Mouse (Mus musculus): ENCODE measurements around the gene Usp48.

The Usp48 gene

GRCm38 (mm10) chr4:137692107-137692902, 98.8 kb downstream of the Usp48 start:
- no peak for DNase-seq

- DNase-seq: no peak
Observed at GRCm38 (mm10) chr4:137695300-137695699, 101.7 kb downstream of the Usp48 start.

- no peak for DNase-seq
Observed at GRCm38 (mm10) chr4:137695900-137696299, 102.3 kb downstream of the Usp48 start.

DNA sequence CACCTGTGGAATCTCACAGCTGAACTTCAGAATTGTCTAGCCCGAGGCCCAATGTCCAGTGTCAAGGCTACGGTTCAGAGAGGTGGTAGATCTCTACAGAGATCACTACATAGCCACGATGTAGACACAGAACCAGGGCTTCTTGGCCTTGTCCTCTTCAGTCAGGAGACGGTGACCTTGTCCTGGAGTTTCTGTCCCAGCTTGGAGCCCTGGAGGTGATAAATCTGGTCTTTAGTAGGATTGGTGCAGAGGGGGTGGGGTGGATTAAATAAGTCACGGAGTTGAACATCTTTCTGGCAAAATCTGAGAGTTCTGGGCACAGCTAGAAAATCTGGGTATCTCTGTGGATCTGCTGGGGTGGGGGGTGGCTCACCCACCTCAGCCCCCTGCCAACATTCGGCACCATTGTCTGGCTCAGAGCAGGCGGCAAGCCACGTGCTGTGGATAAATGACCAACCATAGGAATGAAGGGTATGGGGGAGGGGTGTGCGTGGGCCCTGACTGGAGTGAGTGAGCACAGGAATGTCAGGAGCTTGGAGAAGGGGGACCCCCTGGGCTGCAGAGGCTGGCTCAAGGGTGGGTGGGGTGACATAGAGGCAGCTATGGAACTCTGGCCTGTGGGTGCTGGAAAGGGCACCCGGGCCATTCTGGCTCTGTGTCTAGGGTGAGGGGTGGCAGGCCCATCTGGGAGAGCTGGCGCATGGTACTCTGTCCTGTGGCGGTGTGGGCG, 103.8 kb downstream of the Usp48 start:
- no peak for DNase-seq

DNA sequence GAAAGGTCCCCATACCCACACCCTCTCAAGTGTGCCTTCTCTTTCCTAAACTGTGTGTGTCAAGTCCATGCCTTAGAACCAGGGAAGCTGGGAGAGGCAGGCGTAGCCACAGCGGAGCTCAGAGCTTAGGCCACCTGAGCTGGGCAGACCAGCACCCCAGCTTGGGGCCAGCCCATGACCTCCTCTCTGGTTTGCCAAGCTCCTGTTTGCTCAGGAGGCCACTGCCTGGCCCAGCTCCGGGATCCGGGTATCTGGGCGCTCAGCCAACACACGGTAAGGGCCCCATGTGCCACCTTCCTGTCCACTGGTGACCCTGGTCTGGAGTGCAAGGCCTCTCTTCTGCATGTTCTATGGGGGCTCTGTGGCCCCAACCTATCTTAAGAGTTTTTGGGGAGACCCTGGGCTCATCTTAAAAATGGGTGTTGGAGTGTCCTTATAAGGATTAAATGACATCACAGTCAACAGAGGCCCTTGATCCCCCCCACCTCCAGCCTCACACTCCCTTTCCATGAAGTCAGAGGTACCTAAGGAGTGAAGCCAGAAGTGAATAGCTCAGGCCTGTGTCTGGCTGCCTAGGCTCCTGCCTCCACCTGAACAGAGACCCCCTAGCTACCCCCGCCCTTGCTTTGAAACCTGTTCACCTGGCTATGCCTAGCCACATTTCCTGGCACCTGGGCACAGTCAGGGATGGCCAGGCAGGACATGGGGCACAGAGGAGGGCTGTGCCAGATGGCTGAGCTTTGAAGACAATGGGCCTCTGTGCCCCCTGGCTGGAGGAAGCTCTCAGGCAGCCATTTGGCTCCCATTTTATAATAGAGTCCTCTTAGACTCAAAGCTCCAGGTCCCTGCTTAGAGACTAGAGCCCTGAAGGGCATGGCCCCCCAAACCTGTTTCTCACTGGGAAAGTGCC, 104.8 kb downstream of the Usp48 start:
- no peak for DNase-seq

GRCm38 (mm10) chr4:137699264-137700211, 106.0 kb downstream of the Usp48 start:
- DNase-seq: no peak

DNA sequence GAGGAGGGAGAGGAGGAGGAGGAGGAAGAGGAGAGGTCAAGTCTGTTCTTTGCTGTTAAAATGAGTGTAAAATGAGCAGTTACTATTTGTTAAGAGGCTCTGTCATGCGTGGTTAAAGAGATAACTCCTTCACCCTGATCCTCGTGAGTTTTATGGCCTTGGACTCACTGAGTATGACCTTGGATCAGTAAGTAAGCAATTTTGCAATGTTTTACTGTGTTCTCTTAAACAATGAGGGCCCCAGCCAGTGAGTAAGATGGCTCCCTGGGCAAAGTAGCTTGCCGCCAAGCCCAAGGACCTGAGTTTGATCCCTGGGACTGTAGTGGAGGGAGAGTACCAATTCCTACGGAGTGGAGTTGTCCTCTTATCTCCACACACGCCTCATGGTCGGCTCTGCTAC, 107.4 kb downstream of the Usp48 start:
- DNase-seq: no peak

DNA sequence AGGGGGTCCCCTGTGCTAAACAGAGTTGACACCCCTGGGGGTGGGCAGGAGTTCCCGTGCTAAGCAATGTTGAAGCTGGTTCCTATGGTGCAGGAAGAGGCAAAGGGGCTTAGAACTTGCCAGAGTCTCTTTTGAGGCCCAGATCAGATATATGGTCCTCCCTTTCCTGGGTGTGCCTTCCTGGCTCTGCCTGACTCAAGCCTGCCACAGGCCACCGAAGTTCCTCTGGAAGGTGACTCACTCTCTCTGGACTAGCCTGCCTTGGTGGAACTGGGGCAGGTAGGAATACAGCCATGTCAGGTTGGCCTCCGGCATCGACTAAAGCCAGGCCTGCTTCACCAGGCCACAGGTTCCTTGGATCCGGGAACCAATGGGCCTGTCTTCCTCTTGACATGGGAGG, 109.5 kb downstream of the Usp48 start:
- no peak for DNase-seq

GRCm38 (mm10) chr4:137704561-137704960, 111.0 kb downstream of the Usp48 start:
- no peak for DNase-seq

GRCm38 (mm10) chr4:137705379-137705778, 111.8 kb downstream of the Usp48 start:
- no peak for DNase-seq

DNA sequence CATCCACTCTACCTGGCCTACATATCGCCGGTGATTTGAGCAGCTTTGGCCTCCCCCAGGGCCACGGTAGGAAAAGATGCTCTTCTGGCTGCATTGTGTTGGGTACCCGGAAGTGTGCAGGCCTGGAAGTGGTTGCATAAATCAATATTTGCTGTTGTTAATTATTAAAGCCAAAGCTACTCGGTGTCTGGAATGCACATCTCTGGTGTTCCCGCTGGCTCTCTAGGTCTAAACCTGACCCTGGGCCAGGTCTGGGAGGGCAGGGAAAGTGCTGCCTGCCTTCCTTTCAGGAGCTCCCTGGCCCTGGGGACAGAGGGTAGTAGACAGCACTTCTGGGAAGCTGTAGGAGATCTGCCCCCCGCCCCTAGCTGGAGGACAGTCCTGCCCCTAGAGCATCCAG, 113.0 kb downstream of the Usp48 start:
- no peak for DNase-seq

- peak; percentile 79 to 90 for DNase-seq
Observed at GRCm38 (mm10) chr4:137707216-137707990, 113.8 kb downstream of the Usp48 start.

Data from spleen, adult 18-20 months (tissue).